Mouse (Mus musculus): ENCODE results near the gene Nop2. TPM values are rescaled to one million over a fixed set of nuclear protein-coding genes. Genes with fewer than 3 reads are reported as not detected.

The Nop2 gene
- polyA plus RNA-seq (2012; rRNA removed) (43.7 and 48.5 TPM in 2 replicates), polyA plus RNA-seq (2014; fragmentation: Nextera tagmentation; extraction: Ambion mirVana) (54.2 TPM in 2 replicates)

DNA sequence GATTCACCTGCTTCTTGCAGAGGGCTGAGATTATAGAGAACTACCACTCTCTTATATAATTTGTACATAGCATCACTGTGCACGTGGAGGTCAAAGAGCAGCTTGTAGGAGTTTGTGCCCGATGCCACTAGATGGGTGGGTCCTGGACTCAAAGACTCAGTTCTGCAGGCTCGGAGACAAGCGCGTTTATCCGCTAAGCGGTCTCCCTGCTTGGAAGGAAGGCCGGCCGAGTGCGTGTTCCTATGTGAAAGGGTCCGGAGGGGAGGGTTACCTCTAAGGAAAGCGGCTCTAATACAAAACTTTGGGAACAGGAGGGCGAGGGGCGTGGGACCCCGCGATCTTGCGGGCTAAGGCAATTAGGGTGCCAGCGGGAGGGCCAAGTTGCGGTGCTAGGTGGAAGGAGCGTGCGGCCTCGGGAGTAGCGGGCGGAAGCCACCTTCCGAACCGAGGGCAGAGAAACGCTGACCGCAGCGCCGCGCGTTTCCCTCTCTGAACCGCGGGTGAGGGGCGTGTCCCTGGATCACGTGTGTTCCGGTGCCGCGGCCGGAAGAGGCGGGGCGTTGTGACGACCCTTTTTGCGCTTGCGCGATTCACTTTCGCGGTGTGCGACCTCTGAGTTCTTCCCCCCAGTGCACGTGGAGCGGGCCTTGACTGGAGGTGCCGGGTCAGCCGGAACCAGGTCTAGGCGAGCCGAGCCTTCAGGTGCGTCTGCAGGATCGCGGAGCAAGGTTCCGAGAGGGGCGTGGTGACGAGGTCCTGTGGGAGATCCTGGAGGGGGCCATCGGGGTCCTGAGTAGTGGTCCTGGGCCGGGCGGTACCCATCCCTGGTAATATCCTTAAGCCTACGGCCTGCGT lies at the start of gene Nop2:
Gene Nop2 (plus strand): TSS at position 608 of the 855 bp plus-strand sequence.
- H3K36me3 ChIP-seq (ENCODE audit: control insufficient read depth, insufficient read depth, low read length) = peaks cover 72% of the 10 kb centered on the region
- 0 out of 2 replicates have a peak, but pooled peaks have one; percentile 69 for TF ChIP-seq POLR2A (IDR thresholded peaks at IDR 0.05; ENCODE audit: borderline replicate concordance, extremely low read depth, insufficient read depth, insufficient read length)
- peak; percentile 95 for DNase-seq (ENCODE audit: low spot score)
- 3% methylated on average over 52 of the region's 66 CpGs for WGBS
- ATAC-seq (ENCODE audit: low FRiP score, low read depth) = peak; percentile 95
- peak within 1 kb of the TSS; percentile 86 for H3K4me2 ChIP-seq (replicated peaks; ENCODE audit: low read depth, low read length, severe bottlenecking)
- H3K9ac ChIP-seq (ENCODE audit: low read depth, low read length, severe bottlenecking) = peak within 1 kb of the TSS; percentile 73
- peak within 1 kb of the TSS; percentile 83 for H3K4me3 ChIP-seq (replicated peaks; ENCODE audit: low read length)
- H3K4me1 ChIP-seq (ENCODE audit: control insufficient read depth, insufficient read depth, low read length) = no peaks in the 10 kb centered on the region
- no peaks in the 10 kb centered on the region for H3K9me3 ChIP-seq (ENCODE audit: control insufficient read depth, low read length)
- no peaks in the 10 kb centered on the region for H3K27me3 ChIP-seq (ENCODE audit: control insufficient read depth, insufficient read depth, low read length)
- H3K27ac ChIP-seq (replicated peaks; ENCODE audit: low read depth, low read length) = peak within 1 kb of the TSS; percentile 66

DNA sequence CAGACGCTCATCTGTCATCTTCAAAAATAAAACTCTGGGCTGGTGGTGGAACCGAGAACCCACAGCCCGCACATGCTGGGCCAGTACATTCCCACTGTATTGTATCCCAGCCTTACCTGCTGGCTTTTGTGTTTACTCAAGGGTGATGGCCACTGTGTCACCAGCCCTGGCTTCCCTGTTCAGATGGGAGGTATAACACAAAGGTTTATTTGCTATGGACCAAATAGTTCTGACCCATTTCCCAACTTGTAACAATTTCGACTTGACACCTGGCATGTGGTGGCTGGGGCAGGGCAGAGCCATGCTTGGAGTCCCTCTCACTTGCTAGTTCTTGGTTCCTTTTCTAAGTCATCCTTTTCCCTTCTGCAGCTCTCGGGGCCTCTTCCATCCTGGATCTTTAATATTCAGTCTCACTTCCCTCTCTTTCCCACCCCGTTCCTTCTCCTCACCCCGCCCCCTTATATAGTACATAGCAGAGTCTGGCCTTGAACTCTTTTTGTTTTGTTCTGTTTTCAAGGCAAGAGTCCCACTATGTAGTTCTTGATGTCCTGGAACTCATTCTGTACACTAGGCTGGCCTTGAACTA lies 48.8 kb upstream of the Nop2 start:
- 89% methylated on average over 7 of the region's 7 CpGs for WGBS
- no peaks in the 10 kb centered on the region for H3K9me3 ChIP-seq (ENCODE audit: control insufficient read depth, low read length)
- H3K27ac ChIP-seq (replicated peaks; ENCODE audit: low read depth, low read length) = no peak overlapping the region
- no peak overlapping the region for H3K4me2 ChIP-seq (replicated peaks; ENCODE audit: low read depth, low read length, severe bottlenecking)
- no peaks in the 10 kb centered on the region for H3K27me3 ChIP-seq (ENCODE audit: control insufficient read depth, insufficient read depth, low read length)
- no peak overlapping the region for H3K4me3 ChIP-seq (replicated peaks; ENCODE audit: low read length)
- no peak overlapping the region for H3K9ac ChIP-seq (ENCODE audit: low read depth, low read length, severe bottlenecking)
- H3K4me1 ChIP-seq (ENCODE audit: control insufficient read depth, insufficient read depth, low read length) = 0 out of 2 replicates have a peak, but pooled peaks cover 2% of the 10 kb centered on the region
- no peaks in the 10 kb centered on the region for H3K36me3 ChIP-seq (ENCODE audit: control insufficient read depth, insufficient read depth, low read length)
- no peak for DNase-seq (ENCODE audit: low spot score)
- ATAC-seq (ENCODE audit: low FRiP score, low read depth) = no peak
- no peak for TF ChIP-seq POLR2A (IDR thresholded peaks at IDR 0.05; ENCODE audit: borderline replicate concordance, extremely low read depth, insufficient read depth, insufficient read length)

DNA sequence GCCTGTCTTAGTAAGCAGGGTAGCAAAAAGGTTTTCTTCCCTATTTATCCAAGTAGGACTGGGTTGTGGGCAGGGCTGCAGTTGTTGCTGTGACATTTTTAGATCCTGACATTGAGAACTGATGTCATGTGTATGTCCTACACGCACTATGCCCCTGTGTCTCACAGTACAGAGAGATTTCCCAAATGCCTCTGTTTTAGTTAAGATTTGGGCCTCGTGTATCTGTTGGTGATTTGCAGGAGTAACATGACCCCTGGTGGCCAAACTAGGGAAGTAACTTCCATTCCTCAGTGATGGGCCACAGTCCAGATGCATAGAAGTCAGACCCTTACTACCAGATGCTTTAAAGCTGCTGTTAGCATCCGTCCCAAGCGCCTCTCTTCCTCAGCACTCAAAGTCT lies 47.3 kb upstream of the Nop2 start:
- ATAC-seq (ENCODE audit: low FRiP score, low read depth) (peak; percentile 27; the same call in 1 of the 2 replicates), DNase-seq (ENCODE audit: low spot score) (peak; percentile 85)
- no peaks in the 10 kb centered on the region for H3K36me3 ChIP-seq (ENCODE audit: control insufficient read depth, insufficient read depth, low read length)
- WGBS = 1% methylated on average over 4 of the region's 4 CpGs
- H3K4me2 ChIP-seq (replicated peaks; ENCODE audit: low read depth, low read length, severe bottlenecking) = no peak overlapping the region
- no peak overlapping the region for H3K27ac ChIP-seq (replicated peaks; ENCODE audit: low read depth, low read length)
- no peaks in the 10 kb centered on the region for H3K27me3 ChIP-seq (ENCODE audit: control insufficient read depth, insufficient read depth, low read length)
- H3K4me1 ChIP-seq (ENCODE audit: control insufficient read depth, insufficient read depth, low read length) = peaks cover 14% of the 10 kb centered on the region
- no peak overlapping the region for H3K4me3 ChIP-seq (replicated peaks; ENCODE audit: low read length)
- TF ChIP-seq POLR2A (IDR thresholded peaks at IDR 0.05; ENCODE audit: borderline replicate concordance, extremely low read depth, insufficient read depth, insufficient read length) = no peak
- no peaks in the 10 kb centered on the region for H3K9me3 ChIP-seq (ENCODE audit: control insufficient read depth, low read length)
- H3K9ac ChIP-seq (ENCODE audit: low read depth, low read length, severe bottlenecking) = no peak overlapping the region

DNA sequence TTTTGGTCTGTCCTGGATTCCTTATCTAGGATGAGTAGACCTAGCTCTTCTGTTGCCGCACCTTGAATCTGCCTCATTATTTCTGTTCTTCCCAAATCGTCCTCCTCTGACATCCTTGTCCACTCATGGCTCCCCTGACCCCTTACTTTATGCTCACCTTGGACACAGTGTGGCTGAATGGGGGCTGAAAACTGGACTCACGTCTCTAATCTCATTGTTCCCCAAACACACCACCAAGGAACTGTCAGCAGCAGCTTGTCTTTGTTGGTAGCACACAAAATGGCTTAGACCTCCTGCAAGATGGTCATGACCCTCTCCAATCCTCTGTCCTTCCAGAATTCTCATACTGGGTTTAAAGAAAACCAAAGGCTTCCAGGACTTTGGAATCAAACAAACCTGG lies 43.8 kb upstream of the Nop2 start:
- TF ChIP-seq POLR2A (IDR thresholded peaks at IDR 0.05; ENCODE audit: borderline replicate concordance, extremely low read depth, insufficient read depth, insufficient read length) = no peak

GRCm38 (mm10) chr6:125088561-125089321 lies 43.0 kb upstream of the Nop2 start:
- ATAC-seq (ENCODE audit: low FRiP score, low read depth) = peak; percentile 74
- Histone ChIP-seq H3K9ac (ENCODE audit: low read depth, low read length, severe bottlenecking) (no peak overlapping the region), H3K36me3 (ENCODE audit: control insufficient read depth, insufficient read depth, low read length) (no peaks in the 10 kb centered on the region), H3K4me2 (replicated peaks; ENCODE audit: low read depth, low read length, severe bottlenecking) (peak overlapping the region; percentile 55), H3K27ac (replicated peaks; ENCODE audit: low read depth, low read length) (peak overlapping the region; percentile 91), H3K9me3 (ENCODE audit: control insufficient read depth, low read length) (no peaks in the 10 kb centered on the region), H3K4me3 (replicated peaks; ENCODE audit: low read length) (peak overlapping the region; percentile 21; the same call in 1 of the 2 replicates), H3K4me1 (ENCODE audit: control insufficient read depth, insufficient read depth, low read length) (peaks cover 26% of the 10 kb centered on the region), H3K27me3 (ENCODE audit: control insufficient read depth, insufficient read depth, low read length) (no peaks in the 10 kb centered on the region)
- peak; percentile 87 for DNase-seq (ENCODE audit: low spot score)
- TF ChIP-seq POLR2A (IDR thresholded peaks at IDR 0.05; ENCODE audit: borderline replicate concordance, extremely low read depth, insufficient read depth, insufficient read length) = 0 out of 2 replicates have a peak, but pooled peaks have one; percentile 26
- WGBS = 2% methylated on average over 16 of the region's 20 CpGs

More for the DNA sequence above, 43.8 kb upstream of the Nop2 start:
- ATAC-seq (ENCODE audit: low FRiP score, low read depth) (no peak), DNase-seq (ENCODE audit: low spot score) (no peak)
- peak overlapping the region; percentile 91 for H3K27ac ChIP-seq (replicated peaks; ENCODE audit: low read depth, low read length)
- H3K4me1 ChIP-seq (ENCODE audit: control insufficient read depth, insufficient read depth, low read length) = peaks cover 26% of the 10 kb centered on the region
- no peak overlapping the region for H3K4me3 ChIP-seq (replicated peaks; ENCODE audit: low read length)
- WGBS = 80% methylated on average over 3 of the region's 3 CpGs
- H3K9me3 ChIP-seq (ENCODE audit: control insufficient read depth, low read length) = no peaks in the 10 kb centered on the region
- no peak overlapping the region for H3K4me2 ChIP-seq (replicated peaks; ENCODE audit: low read depth, low read length, severe bottlenecking)
- no peaks in the 10 kb centered on the region for H3K36me3 ChIP-seq (ENCODE audit: control insufficient read depth, insufficient read depth, low read length)
- H3K27me3 ChIP-seq (ENCODE audit: control insufficient read depth, insufficient read depth, low read length) = no peaks in the 10 kb centered on the region
- no peak overlapping the region for H3K9ac ChIP-seq (ENCODE audit: low read depth, low read length, severe bottlenecking)

All from limb, embryonic 14.5 days (tissue).